Comparison of ENCODE assay signal across 8 mouse cellular contexts in genomic region chr15:99251626-99252380, GRCm38 (mm10). TPM values are rescaled to one million over a fixed set of nuclear protein-coding genes. Genes with fewer than 3 reads are reported as not detected.
DNase-seq lines count a peak whose midpoint lies in the region; ATAC-seq and TF ChIP-seq lines count a peak whose summit lies in the region.

Mcrs1 (minus strand) TSS chr15:99251961.

- peak within 1 kb of the TSS; percentile 76 for H3K4me3 ChIP-seq in forebrain, embryonic 10.5 days
- H3K4me3 ChIP-seq in heart, embryonic 15.5 days = peak within 1 kb of the TSS; percentile 62
- H3K4me3 ChIP-seq in liver, embryonic 14.5 days (ENCODE audit: insufficient read depth in 1 of 2, low read depth in 2 of 2, low read length in 2 of 2) = peak within 1 kb of the TSS; percentile 78 to 89
- H3K4me3 ChIP-seq in neural tube, embryonic 11.5 days (ENCODE audit: low read depth, low read length) = peak within 1 kb of the TSS; percentile 47
- H3K4me3 ChIP-seq in stomach, postnatal 0 days (ENCODE audit: low read depth, low read length) = peak within 1 kb of the TSS; percentile 57

- WGBS in forebrain, embryonic 10.5 days = under 1% methylated on average over 52 of the region's 52 CpGs
- WGBS in heart, embryonic 15.5 days = under 1% methylated on average over 52 of the region's 52 CpGs
- WGBS in liver, embryonic 14.5 days (ENCODE audit: insufficient replicate concordance) = under 1% methylated on average over 52 of the region's 52 CpGs
- WGBS in neural tube, embryonic 11.5 days = under 1% methylated on average over 52 of the region's 52 CpGs
- under 1% methylated on average over 52 of the region's 52 CpGs for WGBS in stomach, postnatal 0 days

- peak within 1 kb of the TSS; percentile 97 for H3K27ac ChIP-seq in forebrain, embryonic 10.5 days
- peak within 1 kb of the TSS; percentile 99 for H3K27ac ChIP-seq in heart, embryonic 15.5 days
- H3K27ac ChIP-seq in liver, embryonic 14.5 days = peak within 1 kb of the TSS; percentile 96
- peak within 1 kb of the TSS; percentile 90 for H3K27ac ChIP-seq in neural tube, embryonic 11.5 days (ENCODE audit: low read depth, low read length)
- peak within 1 kb of the TSS; percentile 99 for H3K27ac ChIP-seq in stomach, postnatal 0 days (replicated peaks)

- TF ChIP-seq EP300 in liver, embryonic 14.5 days (IDR thresholded peaks at IDR 0.05; ENCODE audit: low read depth) = peak; percentile 24; the same call in 1 of the 2 replicates
- peak; percentile 86 for TF ChIP-seq EP300 in stomach, postnatal 0 days (optimal IDR thresholded peaks at IDR 0.05)

- peak; percentile 90 for ATAC-seq in heart, embryonic 15.5 days (replicated peaks; ENCODE audit: insufficient number of reproducible peaks, insufficient read depth, low FRiP score, low read depth)
- peak; percentile 88 for ATAC-seq in liver, embryonic 14.5 days (ENCODE audit: insufficient read depth)
- peak; percentile 91 for ATAC-seq in neural tube, embryonic 11.5 days (ENCODE audit: insufficient read depth, low FRiP score, low TSS enrichment)
- peak; percentile 96 for ATAC-seq in stomach, postnatal 0 days (ENCODE audit: low FRiP score, low TSS enrichment)

- H3K4me1 ChIP-seq in forebrain, embryonic 10.5 days = peaks cover 22% of the 10 kb centered on the region
- H3K4me1 ChIP-seq in heart, embryonic 15.5 days (replicated peaks) = peaks cover 60% of the 10 kb centered on the region
- H3K4me1 ChIP-seq in liver, embryonic 14.5 days (replicated peaks; ENCODE audit: control insufficient read depth in 2 of 2, insufficient read depth in 2 of 2, low read length in 1 of 2) = peaks cover 5 to 15% of the 10 kb centered on the region in 2 experiments; a peak in 3 of 4 replicates
- peaks cover 4% of the 10 kb centered on the region; the same call in 1 of the 2 replicates for H3K4me1 ChIP-seq in neural tube, embryonic 11.5 days (ENCODE audit: control insufficient read depth, insufficient read depth, low read length)
- H3K4me1 ChIP-seq in stomach, postnatal 0 days (replicated peaks; ENCODE audit: control insufficient read depth, insufficient read depth) = no peaks in the 10 kb centered on the region

- H3K27me3 ChIP-seq in forebrain, embryonic 10.5 days (ENCODE audit: poor library complexity, severe bottlenecking) = no peaks in the 10 kb centered on the region
- H3K27me3 ChIP-seq in heart, embryonic 15.5 days = no peaks in the 10 kb centered on the region
- no peaks in the 10 kb centered on the region for H3K27me3 ChIP-seq in liver, embryonic 14.5 days (ENCODE audit: control insufficient read depth, insufficient read depth, low read length)
- no peaks in the 10 kb centered on the region for H3K27me3 ChIP-seq in neural tube, embryonic 11.5 days (ENCODE audit: control insufficient read depth, insufficient read depth, low read length)
- H3K27me3 ChIP-seq in stomach, postnatal 0 days (ENCODE audit: control insufficient read depth, insufficient read depth, low read length) = no peaks in the 10 kb centered on the region

- DNase-seq in CD8-positive naive resting alpha-beta T cell, adult 2 months (ENCODE audit: low read depth in 2 of 2, low spot score in 2 of 2) = peak; percentile 94 to 95
- DNase-seq in c-Kit-positive CD71-negative TER-119-negative erythroid progenitor cells, embryonic 14.5 days (ENCODE audit: low read depth) = peak; percentile 98
- DNase-seq in forebrain, embryonic 10.5 days (ENCODE audit: extremely low spot score, low spot score) = peak; percentile 95
- DNase-seq in kidney, postnatal 25 days = peak; percentile 99
- peak; percentile 95 to 97 (median 96) for DNase-seq in liver, embryonic 14.5 days (ENCODE audit: low read depth in 3 of 3, low spot score in 3 of 3)
- peak; percentile 98 for DNase-seq in neural tube, embryonic 11.5 days (ENCODE audit: low spot score)
- peak; percentile 97 for DNase-seq in stomach, postnatal 0 days (ENCODE audit: low spot score)

- no peak for TF ChIP-seq CTCF in liver, embryonic 14.5 days (IDR thresholded peaks at IDR 0.05; ENCODE audit: low read depth)
- TF ChIP-seq CTCF in stomach, postnatal 0 days (IDR thresholded peaks at IDR 0.05; ENCODE audit: low read depth) = no peak; the same call in 1 of the 2 replicates

- H3K36me3 ChIP-seq in forebrain, embryonic 10.5 days (replicated peaks) = peaks cover 34% of the 10 kb centered on the region
- peaks cover 7% of the 10 kb centered on the region; the same call in 1 of the 2 replicates for H3K36me3 ChIP-seq in heart, embryonic 15.5 days
- peaks cover 2% of the 10 kb centered on the region for H3K36me3 ChIP-seq in liver, embryonic 14.5 days (replicated peaks; ENCODE audit: control insufficient read depth, insufficient read depth, low read depth)
- H3K36me3 ChIP-seq in neural tube, embryonic 11.5 days (ENCODE audit: control insufficient read depth, insufficient read depth, low read length) = peaks cover 2% of the 10 kb centered on the region; the same call in 1 of the 2 replicates
- H3K36me3 ChIP-seq in stomach, postnatal 0 days (ENCODE audit: control insufficient read depth, insufficient read depth, low read length) = peaks cover 8% of the 10 kb centered on the region; the same call in 1 of the 2 replicates

- peak within 1 kb of the TSS; percentile 78 for H3K4me2 ChIP-seq in heart, embryonic 15.5 days
- peak within 1 kb of the TSS; percentile 84 for H3K4me2 ChIP-seq in liver, embryonic 14.5 days (ENCODE audit: low read depth)
- peak within 1 kb of the TSS; percentile 94 for H3K4me2 ChIP-seq in neural tube, embryonic 11.5 days (ENCODE audit: low read depth)
- H3K4me2 ChIP-seq in stomach, postnatal 0 days (replicated peaks; ENCODE audit: low read depth) = peak within 1 kb of the TSS; percentile 77

- H3K9me3 ChIP-seq in forebrain, embryonic 10.5 days = no peaks in the 10 kb centered on the region
- no peaks in the 10 kb centered on the region for H3K9me3 ChIP-seq in heart, embryonic 15.5 days (replicated peaks)
- H3K9me3 ChIP-seq in liver, embryonic 14.5 days (ENCODE audit: control insufficient read depth, low read length) = no peaks in the 10 kb centered on the region
- H3K9me3 ChIP-seq in neural tube, embryonic 11.5 days (ENCODE audit: control insufficient read depth, low read length) = no peaks in the 10 kb centered on the region
- no peaks in the 10 kb centered on the region for H3K9me3 ChIP-seq in stomach, postnatal 0 days (ENCODE audit: control insufficient read depth, low read length)

- peak within 1 kb of the TSS; percentile 62 for H3K9ac ChIP-seq in heart, embryonic 15.5 days
- H3K9ac ChIP-seq in liver, embryonic 14.5 days (replicated peaks) = peak within 1 kb of the TSS; percentile 83
- peak within 1 kb of the TSS; percentile 70 for H3K9ac ChIP-seq in neural tube, embryonic 11.5 days (ENCODE audit: low read length)
- peak within 1 kb of the TSS; percentile 70 for H3K9ac ChIP-seq in stomach, postnatal 0 days (ENCODE audit: low read length)

RNA-seq across cellular contexts. Expression of gene Mcrs1, which starts in this region (rescaled TPM):
- 192 and 203 TPM in 2 replicates for polyA plus RNA-seq in forebrain, embryonic 10.5 days (2016; fragmentation: Nextera tagmentation; extraction: Ambion mirVana)
- polyA plus RNA-seq in heart, embryonic 15.5 days (2015; fragmentation: Nextera tagmentation; extraction: Ambion mirVana) = 134 and 159 TPM in 2 replicates
- 25.6 and 26.2 TPM in 2 replicates for polyA plus RNA-seq in liver, embryonic 14.5 days (2012; rRNA removed)
- 41.2 and 47.1 TPM in 2 replicates for polyA plus RNA-seq in liver, embryonic 14.5 days (2014; fragmentation: Nextera tagmentation; extraction: Ambion mirVana)
- 188 and 193 TPM in 2 replicates for polyA plus RNA-seq in neural tube, embryonic 11.5 days (2014; fragmentation: Nextera tagmentation; extraction: Ambion mirVana)
- 64.2 and 66.4 TPM in 2 replicates for polyA plus RNA-seq in stomach, postnatal 0 days (2015; fragmentation: Nextera tagmentation; extraction: Ambion mirVana)

Comparison
In these comparisons a context has a peak if more than half of its experiments do, and no peak if none do; other contexts are left out.
1. Peak in every context shown above with its lines: DNase-seq, ATAC-seq, H3K4me3 ChIP-seq and H3K27ac ChIP-seq.